ENCODE assay signal across 9 mouse cellular contexts in the genomic region with DNA sequence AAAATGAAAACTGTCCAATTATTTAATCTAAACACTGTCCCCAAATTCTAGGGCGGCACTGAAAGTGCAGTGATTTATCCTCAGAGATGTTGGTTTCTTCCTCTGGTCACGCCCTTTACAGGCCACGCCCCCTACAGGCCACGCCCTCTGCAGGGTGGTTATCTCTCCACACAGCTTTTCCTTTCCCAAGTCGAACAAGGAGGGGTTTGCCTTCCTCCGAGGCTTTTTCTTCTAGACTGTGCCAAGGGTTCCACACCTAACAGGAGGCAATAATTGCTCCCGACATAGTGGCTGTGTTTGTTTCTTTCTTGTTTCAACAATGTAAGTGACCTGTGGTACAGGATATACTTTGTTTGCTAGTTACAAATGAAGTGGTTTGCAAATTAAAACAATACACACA. TPM values are rescaled to one million over a fixed set of nuclear protein-coding genes. Genes with fewer than 3 reads are reported as not detected.
DNase-seq lines count a peak whose midpoint lies in the region; ATAC-seq lines count a peak whose summit lies in the region.
"Had no signal": no experiment of that assay in that cellular context is flagged by ENCODE, and none has a peak within 500 bp of the region (broad histone marks: within the 10 kb centered on the region; RNA-seq: fewer than 3 reads in every experiment).

No protein-coding gene starts in this region.

- peak; percentile 47 for DNase-seq in kidney, adult 18-20 months
- peak; percentile 65 to 74 for DNase-seq in kidney, postnatal 4 days
- DNase-seq in spleen, postnatal 10 days (ENCODE audit: low spot score in 2 of 2) = peak; percentile 28 to 77
- DNase-seq in right cerebral cortex, postnatal 25 days = no peak
- DNase-seq in urinary bladder, postnatal 10 days (ENCODE audit: low spot score) = no peak

- H3K4me2 ChIP-seq in kidney, embryonic 14.5 days (replicated peaks; ENCODE audit: low read depth, low read length) = no peak overlapping the region
- H3K4me2 ChIP-seq: neural tube, embryonic 13.5 days had no signal

- ATAC-seq in kidney, embryonic 14.5 days (ENCODE audit: low FRiP score, low TSS enrichment) = no peak
- peak; percentile 57 for ATAC-seq in erythroid progenitor cell, adult 5-6 weeks (replicated peaks; ENCODE audit: low FRiP score, poor library complexity, severe bottlenecking)
- no peak for ATAC-seq in CD4-positive, CD25-positive, alpha-beta regulatory T cell, adult 4 months

- H3K27me3 ChIP-seq in kidney, embryonic 14.5 days (ENCODE audit: control insufficient read depth, insufficient read depth, low read length) = no peaks in the 10 kb centered on the region
- H3K27me3 ChIP-seq: neural tube, embryonic 13.5 days had no signal

- H3K9ac ChIP-seq in kidney, embryonic 14.5 days (ENCODE audit: low read depth, low read length) = no peak overlapping the region
- H3K9ac ChIP-seq: neural tube, embryonic 13.5 days had no signal

- H3K4me1 ChIP-seq in kidney, embryonic 14.5 days (ENCODE audit: control insufficient read depth, insufficient read depth, low read length) = 0 out of 2 replicates have a peak, but pooled peaks cover 5% of the 10 kb centered on the region
- H3K4me1 ChIP-seq: neural tube, embryonic 13.5 days had no signal

- H3K9me3 ChIP-seq in kidney, embryonic 14.5 days (ENCODE audit: control insufficient read depth, low read length) = no peaks in the 10 kb centered on the region
- H3K9me3 ChIP-seq: neural tube, embryonic 13.5 days had no signal

- H3K4me3 ChIP-seq in kidney, embryonic 14.5 days (ENCODE audit: low read length) = no peak overlapping the region
- H3K4me3 ChIP-seq: neural tube, embryonic 13.5 days had no signal

- H3K27ac ChIP-seq in kidney, embryonic 14.5 days (ENCODE audit: low read depth, low read length) = no peak overlapping the region
- H3K27ac ChIP-seq: neural tube, embryonic 13.5 days had no signal

- no peaks in the 10 kb centered on the region for H3K36me3 ChIP-seq in kidney, embryonic 14.5 days (ENCODE audit: control insufficient read depth, insufficient read depth, low read length)
- H3K36me3 ChIP-seq: neural tube, embryonic 13.5 days had no signal

- 30% methylated on average over 7 of the region's 7 CpGs for WGBS in kidney, embryonic 14.5 days

RNA-seq across cellular contexts. Expression of a gene that starts 21.0 kb away (rescaled TPM):
- polyA plus RNA-seq in kidney, embryonic 14.5 days (2014; fragmentation: Nextera tagmentation; extraction: Ambion mirVana) = 21.0 and 36.0 TPM in 2 replicates
- 12.6 and 18.4 TPM in 2 replicates for total RNA-seq in erythroid progenitor cell, adult 5-6 weeks (2015; ENCODE audit: low replicate concordance)
- 7.6 and 10.0 TPM in 2 replicates for total RNA-seq in erythroid progenitor cell, adult 5-6 weeks (2017; ENCODE audit: low replicate concordance)
- 100 to 1,000 TPM; 290 to 362 TPM for polyA plus RNA-seq in CD4-positive, CD25-positive, alpha-beta regulatory T cell, adult 4 months (2017; shearing (Covaris generic))

Comparison
In these comparisons a context has a peak if more than half of its experiments do, and no peak if none do; other contexts are left out.
1. DNase-seq: peak in kidney, adult 18-20 months (single experiment), kidney, postnatal 4 days (2 of 2) and spleen, postnatal 10 days (2 of 2); none in right cerebral cortex, postnatal 25 days (single experiment) and urinary bladder, postnatal 10 days (single experiment).